Mouse (Mus musculus) embryo, embryonic 11 days (tissue): Measurements from ENCODE around the gene Extl1.

ENCODE experiments used
- DNase-seq: peaks from one replicate; pipeline ENCODE4 v3.0.0-alpha.2; 2015

The Extl1 gene

GRCm38 (mm10) chr4:134388397-134388796, 4.7 kb upstream of the Extl1 start:
- DNase-seq, result peak; percentile 74

- no peak for DNase-seq
These were observed 3.6 kb upstream of the Extl1 start for GRCm38 (mm10) chr4:134387268-134387667.

- no peak for DNase-seq
These were observed 4.1 kb downstream of the Extl1 start for GRCm38 (mm10) chr4:134379510-134379909.

GRCm38 (mm10) chr4:134378089-134378615, 5.5 kb downstream of the Extl1 start:
- DNase-seq, result no peak

- no peak for DNase-seq
These were observed 9.3 kb downstream of the Extl1 start for GRCm38 (mm10) chr4:134374306-134374705.

- DNase-seq, result no peak
These were observed 10.4 kb downstream of the Extl1 start for GRCm38 (mm10) chr4:134373295-134373694.

GRCm38 (mm10) chr4:134372294-134372747, 11.3 kb downstream of the Extl1 start:
- peak; percentile 85 for DNase-seq

- DNase-seq, result peak; percentile 22
These were observed 12.3 kb downstream of the Extl1 start for GRCm38 (mm10) chr4:134371316-134371855.

- peak; percentile 12 for DNase-seq
These were observed 12.9 kb downstream of the Extl1 start for GRCm38 (mm10) chr4:134370649-134371221.

GRCm38 (mm10) chr4:134365280-134365679, 18.4 kb downstream of the Extl1 start:
- DNase-seq, result no peak

- peak; percentile 56 for DNase-seq
These were observed 21.1 kb downstream of the Extl1 start for GRCm38 (mm10) chr4:134362586-134362985.

- DNase-seq, result no peak
These were observed 21.5 kb downstream of the Extl1 start for GRCm38 (mm10) chr4:134362124-134362523.

- peak; percentile 34 for DNase-seq
These were observed 22.4 kb downstream of the Extl1 start for GRCm38 (mm10) chr4:134361215-134361614.

- no peak for DNase-seq
These were observed 24.0 kb downstream of the Extl1 start for GRCm38 (mm10) chr4:134359649-134360048.

- DNase-seq, result no peak
These were observed 26.2 kb downstream of the Extl1 start for GRCm38 (mm10) chr4:134357461-134357771.

- peak; percentile 78 for DNase-seq
These were observed 26.8 kb downstream of the Extl1 start for GRCm38 (mm10) chr4:134356591-134357460.

GRCm38 (mm10) chr4:134355841-134356452, 27.7 kb downstream of the Extl1 start:
- DNase-seq, result no peak

- DNase-seq, result no peak
These were observed 29.9 kb downstream of the Extl1 start for GRCm38 (mm10) chr4:134353527-134354409.

GRCm38 (mm10) chr4:134352929-134353328, 30.7 kb downstream of the Extl1 start:
- DNase-seq, result no peak

GRCm38 (mm10) chr4:134352261-134352707, 31.4 kb downstream of the Extl1 start:
- no peak for DNase-seq

- peak; percentile 47 for DNase-seq
These were observed 32.1 kb downstream of the Extl1 start for GRCm38 (mm10) chr4:134351329-134352260.
